Mouse (Mus musculus) lung, adult 2 months (tissue): ENCODE data around the gene Slc25a47. TPM values are rescaled to one million over a fixed set of nuclear protein-coding genes. Genes with fewer than 3 reads are reported as not detected.
A peak's percentile ranks its signal among the peaks of the same experiment; 100 is the strongest.
"Not testable (repeated sequence)": the region's sequence is repeated elsewhere in the genome, so short reads cannot be mapped to it uniquely, and the experiment has no call there.

Experiments
- DNase-seq: peaks from one replicate; pipeline ENCODE4 v3.0.0; 2022
- H3K4me1 ChIP-seq: fragments of 200-500 bp; 2 replicates; pipeline ENCODE4 v1.6.1; 2011; ENCODE audit warnings: low read length; ENCODE audit not compliant: control insufficient read depth, insufficient read depth
- H3K4me3 ChIP-seq: fragments of 200-500 bp; replicated peaks from 2 replicates; pipeline ENCODE3; 2011; ENCODE audit warnings: low read depth, mild to moderate bottlenecking, control low read depth, low read length; ENCODE audit errors: extremely low read depth
- CTCF ChIP-seq: fragments of 200-500 bp; IDR thresholded peaks from 2 replicates; pipeline ENCODE4 v1.5.1; 2011; ENCODE audit warnings: mild to moderate bottlenecking, low read length, control low read depth; ENCODE audit not compliant: insufficient read depth
- POLR2A ChIP-seq: fragments of 200-500 bp; IDR thresholded peaks from 2 replicates; pipeline ENCODE4 v1.6.1; 2011; ENCODE audit warnings: low read depth, mild to moderate bottlenecking, control low read depth, low read length, borderline replicate concordance; ENCODE audit errors: extremely low read depth
- WGBS: fragments of 180-500 bp; shearing (Covaris S2); methylation state at CpG from one replicate; pipeline ENCODE4 v1.1.7; 2018; 5-methylcytosine and 5-hydroxymethylcytosine counted together
- polyA plus RNA-seq: library from polyadenylated mRNA; depleted of rRNA; stranded (reverse); fragments of >200 nt; gene quantifications from 2 replicates; pipeline ENCODE4 v1.2.3, GENCODE M21; 2012

Slc25a47 gene
- polyA plus RNA-seq, 1 experiment: 13.7 TPM

DNA sequence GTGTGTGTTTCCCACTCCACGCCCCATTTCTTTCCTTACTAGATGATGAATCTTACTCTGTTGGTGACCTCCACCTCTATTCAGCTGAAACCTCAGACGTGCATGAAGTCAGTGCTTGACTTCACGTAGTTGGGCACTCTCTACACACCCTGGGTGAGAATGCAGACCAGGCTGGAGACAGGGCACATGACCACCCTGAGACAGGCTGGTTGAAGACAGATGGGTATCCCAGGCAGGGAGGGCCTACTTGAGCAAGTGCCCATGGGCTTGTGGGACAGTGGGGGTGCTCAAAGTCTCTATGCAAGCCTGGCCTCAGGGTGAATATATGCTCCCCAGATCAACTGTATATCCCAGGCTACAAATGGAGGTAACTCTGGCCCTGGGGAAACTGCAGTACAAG, 1.5 kb upstream of the Slc25a47 start:
- 82% methylated on average over 3 of the region's 3 CpGs for WGBS
- TF ChIP-seq POLR2A (no peak), CTCF (no peak)

GRCm38 (mm10) chr12:108834786-108835185, 1.1 kb upstream of the Slc25a47 start:
- no peak for DNase-seq
- H3K4me1 ChIP-seq: peaks cover 16% of the 10 kb centered on the region
- 36% methylated on average over 5 of the region's 5 CpGs for WGBS
- TF ChIP-seq CTCF: no peak
- TF ChIP-seq POLR2A: no peak
- H3K4me3 ChIP-seq: peak overlapping the region; percentile 72

More for the DNA sequence above, 1.5 kb upstream of the Slc25a47 start:
- no peak for DNase-seq
- Histone ChIP-seq H3K4me1 (peaks cover 16% of the 10 kb centered on the region), H3K4me3 (no peak overlapping the region)

- peaks cover 16% of the 10 kb centered on the region for H3K4me1 ChIP-seq
- DNase-seq: no peak
- peak overlapping the region; percentile 72 for H3K4me3 ChIP-seq
- TF ChIP-seq CTCF: no peak
- TF ChIP-seq POLR2A: no peak; the same call in 1 of the 2 replicates
- WGBS: 4% methylated on average over 51 of the region's 51 CpGs
Measured at GRCm38 (mm10) chr12:108835208-108835839, 522 bp upstream of the Slc25a47 start.

- no peak for DNase-seq
- TF ChIP-seq CTCF: no peak
- TF ChIP-seq POLR2A: no peak
- WGBS: 25% methylated on average over 7 of the region's 7 CpGs
- Histone ChIP-seq H3K4me1 (peaks cover 18% of the 10 kb centered on the region), H3K4me3 (peak overlapping the region; percentile 93)
Measured at GRCm38 (mm10) chr12:108836722-108837121, 876 bp downstream of the Slc25a47 start.

DNA sequence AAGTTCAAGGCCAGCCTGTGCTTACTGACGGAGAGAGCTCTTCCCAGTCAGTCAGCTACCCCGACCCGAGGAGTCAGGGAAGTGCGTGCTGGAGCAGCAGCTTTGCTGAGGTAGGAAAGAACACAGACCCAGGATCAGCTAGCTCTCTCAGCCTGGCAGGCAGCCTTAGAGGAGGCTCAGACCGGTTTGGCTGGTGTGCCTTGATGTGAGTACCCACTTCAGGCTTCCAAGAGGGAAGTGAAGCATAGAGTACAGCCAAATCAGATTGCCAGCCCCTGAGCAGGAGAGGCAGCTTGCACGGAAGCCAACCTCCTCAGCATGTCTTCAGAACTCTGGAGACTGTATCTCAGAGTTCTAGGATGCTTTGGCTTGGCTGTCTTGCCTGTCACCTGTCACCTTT, 5.3 kb downstream of the Slc25a47 start:
- TF ChIP-seq CTCF (no peak), POLR2A (no peak)
- WGBS: 69% methylated on average over 6 of the region's 6 CpGs
- DNase-seq: peak; percentile 83
- H3K4me3 ChIP-seq: no peak overlapping the region
- peaks cover 11% of the 10 kb centered on the region for H3K4me1 ChIP-seq

GRCm38 (mm10) chr12:108842663-108843062, 6.8 kb downstream of the Slc25a47 start:
- WGBS: 75% methylated on average over 7 of the region's 7 CpGs
- no peak for DNase-seq
- Histone ChIP-seq H3K4me3 (no peak overlapping the region), H3K4me1 (peaks cover 5% of the 10 kb centered on the region; the same call in 1 of the 2 replicates)
- no peak for TF ChIP-seq POLR2A
- no peak for TF ChIP-seq CTCF

- H3K4me1 ChIP-seq, DNase-seq, H3K4me3 ChIP-seq: not testable (repeated sequence)
- TF ChIP-seq CTCF: peak; percentile 52
- WGBS: 88% methylated on average over 3 of the region's 3 CpGs
Measured at GRCm38 (mm10) chr12:108848033-108848432, 12.2 kb downstream of the Slc25a47 start.

DNA sequence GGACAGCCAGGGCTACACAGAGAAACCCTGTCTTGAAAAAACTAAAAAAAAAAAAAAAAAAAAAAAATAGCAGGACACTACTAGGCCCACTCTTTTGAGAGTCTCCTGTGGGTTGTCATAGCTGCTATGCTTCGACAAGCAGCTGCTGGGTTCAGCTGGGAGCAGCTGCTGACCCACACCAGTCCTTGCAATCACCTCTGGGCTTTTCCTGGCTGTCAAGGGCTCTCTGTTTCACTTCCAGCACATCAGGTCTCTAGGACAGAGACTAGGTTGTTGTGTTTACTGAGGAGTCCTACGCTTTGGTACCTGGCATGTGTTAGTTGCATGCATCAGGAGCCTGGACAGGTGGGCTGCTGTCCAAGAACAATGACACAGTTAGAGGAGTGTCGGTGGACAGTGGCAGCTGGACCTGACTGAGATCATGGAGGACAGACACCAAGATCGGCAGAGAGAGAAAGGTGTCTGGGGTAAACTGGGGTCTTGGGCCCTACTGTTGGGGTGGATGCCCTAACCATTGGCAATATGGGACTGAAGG, 13.7 kb downstream of the Slc25a47 start:
- DNase-seq: no peak
- Histone ChIP-seq H3K4me3 (no peak overlapping the region), H3K4me1 (no peaks in the 10 kb centered on the region; the same call in 1 of the 2 replicates)
- TF ChIP-seq POLR2A: no peak
- no peak for TF ChIP-seq CTCF
- 67% methylated on average over 4 of the region's 4 CpGs for WGBS

GRCm38 (mm10) chr12:108850129-108850528, 14.3 kb downstream of the Slc25a47 start:
- no peak overlapping the region for H3K4me3 ChIP-seq
- H3K4me1 ChIP-seq: no peaks in the 10 kb centered on the region; the same call in 1 of the 2 replicates
- 38% methylated on average over 8 of the region's 8 CpGs for WGBS
- DNase-seq: no peak
- TF ChIP-seq CTCF (no peak), POLR2A (no peak)

- WGBS: 76% methylated on average over 8 of the region's 8 CpGs
- no peak for DNase-seq
- H3K4me1 ChIP-seq: no peaks in the 10 kb centered on the region; the same call in 1 of the 2 replicates
- H3K4me3 ChIP-seq: no peak overlapping the region
- no peak for TF ChIP-seq CTCF
- no peak for TF ChIP-seq POLR2A
Measured at GRCm38 (mm10) chr12:108850886-108851285, 15.0 kb downstream of the Slc25a47 start.
